Mouse (Mus musculus) ES-CJ7 (cell line): ENCODE measurements around the gene Usp42.

Experiments used
- DNase-seq: peaks from one replicate; pipeline ENCODE4 v3.0.0; 2011; ENCODE audit warnings: low read depth, low spot score

Usp42 gene

GRCm38 (mm10) chr5:143732180-143732891 is at the start of gene Usp42:
Gene Usp42, minus strand, starts transcription at chr5:143732280.
- DNase-seq: peak; percentile 94

DNA sequence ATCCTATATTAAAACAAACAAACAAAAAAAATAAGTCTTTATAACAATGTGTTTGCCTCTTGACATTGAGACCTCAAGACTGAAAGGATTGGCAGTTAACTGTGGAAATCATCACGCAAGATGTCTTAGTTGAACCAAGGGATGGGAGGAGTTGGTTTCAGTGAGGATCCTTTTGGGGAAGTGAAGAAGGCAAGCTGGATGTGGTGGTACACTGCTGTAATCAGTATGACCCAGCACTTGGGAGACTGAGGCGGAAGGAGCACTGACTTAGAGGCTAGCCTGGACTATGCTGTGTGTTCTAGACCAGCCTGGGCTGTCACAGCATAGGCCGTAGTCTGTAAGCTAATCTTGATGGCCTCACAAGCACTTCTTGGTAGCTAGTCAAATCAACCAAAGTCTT is 28.4 kb upstream of the Usp42 start:
- no peak for DNase-seq

DNA sequence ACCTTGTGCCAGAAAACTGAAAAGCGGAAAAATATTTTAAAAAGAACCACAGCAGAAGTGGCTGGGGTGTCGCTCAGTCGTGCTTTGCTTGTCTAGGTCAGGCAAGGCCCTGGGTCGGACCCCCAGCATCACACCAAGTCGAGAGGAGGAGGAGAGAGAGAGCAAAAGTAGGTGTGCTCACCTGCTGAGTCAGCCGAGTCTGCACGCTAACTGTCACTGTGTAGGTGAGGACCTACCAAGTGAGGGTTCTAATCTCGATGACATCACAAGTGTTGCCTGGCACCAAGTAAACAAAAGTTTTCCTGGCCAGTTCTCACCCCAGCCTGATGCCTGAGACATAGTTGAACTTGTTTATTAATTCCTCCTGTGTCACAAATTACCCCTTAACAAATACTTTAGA is 27.5 kb upstream of the Usp42 start:
- no peak for DNase-seq

- peak; percentile 73 for DNase-seq
Measured at GRCm38 (mm10) chr5:143757755-143758443, 25.8 kb upstream of the Usp42 start.

- no peak for DNase-seq
Measured at GRCm38 (mm10) chr5:143755529-143756141, 23.6 kb upstream of the Usp42 start.

- no peak for DNase-seq
Measured at GRCm38 (mm10) chr5:143749630-143750208, 17.6 kb upstream of the Usp42 start.

- no peak for DNase-seq
Measured at GRCm38 (mm10) chr5:143731483-143732112, 482 bp downstream of the Usp42 start.

- DNase-seq: no peak
Measured at GRCm38 (mm10) chr5:143730915-143731314, 1.2 kb downstream of the Usp42 start.

GRCm38 (mm10) chr5:143721962-143722361 is 10.1 kb downstream of the Usp42 start:
- no peak for DNase-seq

DNA sequence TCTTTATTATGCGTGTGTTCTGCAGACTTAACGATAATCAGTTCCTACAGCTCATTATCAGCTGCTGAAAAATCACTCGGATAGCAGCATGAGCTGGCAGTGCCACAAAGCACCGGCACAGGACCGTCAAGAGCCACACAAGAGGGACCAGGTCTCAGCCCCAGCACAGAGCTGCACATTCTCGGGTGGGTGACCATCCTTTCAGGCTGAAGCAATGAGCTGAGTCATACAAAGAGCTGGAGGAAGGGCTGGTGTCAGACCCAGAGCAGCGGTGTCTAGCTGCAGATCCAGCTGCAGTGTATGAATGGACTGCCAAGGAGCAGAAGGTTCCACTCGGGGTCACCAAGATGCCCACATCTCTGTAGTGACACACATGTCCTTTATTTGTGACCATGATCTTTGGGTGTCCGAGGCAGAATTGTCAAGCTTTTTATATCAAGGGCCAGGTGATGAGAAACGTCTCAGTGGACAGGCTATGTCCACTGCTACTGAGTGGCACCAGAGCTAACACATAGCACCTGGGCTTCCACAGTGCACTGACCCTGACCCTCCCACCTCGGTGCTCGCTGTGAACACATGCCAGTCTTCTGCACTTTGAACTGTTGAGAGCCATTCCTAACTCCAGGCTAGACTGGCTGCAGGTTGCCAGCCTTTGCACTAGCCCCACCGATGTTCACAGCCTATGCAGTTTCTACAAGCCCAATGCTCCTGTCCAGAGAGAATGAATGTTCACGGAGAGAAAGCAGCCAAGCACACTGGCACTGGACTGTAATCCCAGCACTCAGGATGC is 19.9 kb downstream of the Usp42 start:
- no peak for DNase-seq

DNA sequence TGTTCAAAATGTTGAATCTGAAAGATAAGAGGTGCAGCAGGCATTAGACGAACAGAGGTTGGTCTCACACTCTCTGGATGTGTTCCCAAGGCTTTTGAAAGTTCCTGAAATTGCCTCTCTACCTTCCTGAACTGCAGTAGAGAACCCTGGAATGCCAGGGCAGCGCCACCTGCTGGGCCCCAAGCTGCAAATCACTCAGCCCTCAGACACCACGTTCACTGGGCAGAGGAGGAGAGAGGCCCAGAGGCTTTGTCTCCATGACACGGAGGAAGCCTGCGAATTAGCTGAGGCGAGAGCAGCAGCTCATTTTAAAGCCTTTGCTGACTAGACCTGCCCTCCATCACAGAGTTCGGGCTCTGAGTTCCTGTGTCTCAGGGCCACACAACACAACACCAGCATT is 20.8 kb downstream of the Usp42 start:
- peak; percentile 71 for DNase-seq

DNA sequence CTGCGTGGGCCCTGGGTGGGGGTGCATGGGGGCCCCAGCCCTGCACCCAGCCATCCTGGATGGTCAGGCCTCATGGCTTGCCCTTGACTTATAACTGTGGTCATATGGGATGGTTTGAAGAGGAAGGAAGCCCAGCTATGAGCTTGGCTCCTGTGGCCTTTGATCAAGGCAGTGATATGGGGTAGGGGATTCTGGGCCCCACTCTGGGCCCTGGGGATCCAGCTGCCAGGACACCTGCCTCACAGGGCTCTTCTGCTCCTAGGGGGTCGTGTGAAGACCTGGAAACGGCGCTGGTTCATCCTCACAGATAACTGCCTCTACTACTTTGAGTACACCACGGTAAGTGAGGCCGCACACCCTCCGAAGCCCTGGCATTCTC is 25.3 kb downstream of the Usp42 start:
- no peak for DNase-seq

DNA sequence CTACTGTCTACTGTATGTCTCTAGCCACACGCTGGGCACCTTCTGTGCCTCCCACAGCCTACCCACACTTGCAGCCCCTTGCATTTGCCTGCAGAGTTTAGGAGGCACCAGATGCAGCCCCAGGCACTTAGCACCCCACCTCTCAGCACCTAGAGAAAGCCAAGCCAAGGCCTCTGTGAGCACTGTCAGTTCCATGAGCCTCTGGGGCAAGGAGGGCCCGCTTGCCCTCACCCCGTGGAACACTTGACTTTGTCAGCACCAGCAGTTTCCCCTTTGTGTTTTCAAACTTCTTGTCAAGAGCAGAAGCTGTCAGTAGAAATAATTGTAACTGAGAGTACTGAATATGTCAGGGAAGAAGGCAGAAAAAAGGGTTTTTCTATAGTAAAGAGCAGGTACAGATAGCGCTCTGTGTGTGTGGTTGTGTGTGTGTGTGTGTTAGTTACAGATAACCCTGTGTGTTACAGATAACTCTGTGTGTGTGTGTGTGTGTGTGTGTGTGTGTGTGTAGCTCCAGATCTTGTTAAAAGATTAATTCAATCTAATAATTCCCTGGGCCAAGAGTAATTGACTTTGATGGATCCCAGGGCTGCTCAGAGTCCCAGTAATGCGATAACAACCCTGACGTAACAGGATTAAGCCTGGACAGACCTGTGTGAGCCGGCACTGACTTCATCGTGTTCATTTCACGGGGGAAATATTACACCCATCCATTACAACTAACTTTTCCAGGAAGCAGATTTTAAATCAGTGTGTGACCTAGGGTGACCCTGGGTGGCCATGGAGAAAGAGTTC is 25.9 kb downstream of the Usp42 start:
- DNase-seq: no peak

DNA sequence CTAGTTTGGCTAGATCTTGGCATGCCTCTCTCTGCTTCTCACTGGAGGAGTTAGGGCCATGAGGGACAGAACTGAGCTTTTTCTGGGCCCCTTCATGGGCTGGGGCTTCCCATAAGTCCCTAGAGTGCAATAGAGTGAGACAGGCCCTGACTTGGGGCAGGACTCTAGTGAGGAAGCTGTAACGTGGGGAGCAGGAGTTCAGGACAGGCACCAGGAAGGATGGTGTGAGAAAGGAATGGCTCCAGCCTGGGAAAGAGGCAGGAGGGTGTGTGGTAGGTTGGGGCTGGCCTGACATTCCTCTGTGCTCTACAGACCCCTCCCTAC is 26.5 kb downstream of the Usp42 start:
- no peak for DNase-seq

DNA sequence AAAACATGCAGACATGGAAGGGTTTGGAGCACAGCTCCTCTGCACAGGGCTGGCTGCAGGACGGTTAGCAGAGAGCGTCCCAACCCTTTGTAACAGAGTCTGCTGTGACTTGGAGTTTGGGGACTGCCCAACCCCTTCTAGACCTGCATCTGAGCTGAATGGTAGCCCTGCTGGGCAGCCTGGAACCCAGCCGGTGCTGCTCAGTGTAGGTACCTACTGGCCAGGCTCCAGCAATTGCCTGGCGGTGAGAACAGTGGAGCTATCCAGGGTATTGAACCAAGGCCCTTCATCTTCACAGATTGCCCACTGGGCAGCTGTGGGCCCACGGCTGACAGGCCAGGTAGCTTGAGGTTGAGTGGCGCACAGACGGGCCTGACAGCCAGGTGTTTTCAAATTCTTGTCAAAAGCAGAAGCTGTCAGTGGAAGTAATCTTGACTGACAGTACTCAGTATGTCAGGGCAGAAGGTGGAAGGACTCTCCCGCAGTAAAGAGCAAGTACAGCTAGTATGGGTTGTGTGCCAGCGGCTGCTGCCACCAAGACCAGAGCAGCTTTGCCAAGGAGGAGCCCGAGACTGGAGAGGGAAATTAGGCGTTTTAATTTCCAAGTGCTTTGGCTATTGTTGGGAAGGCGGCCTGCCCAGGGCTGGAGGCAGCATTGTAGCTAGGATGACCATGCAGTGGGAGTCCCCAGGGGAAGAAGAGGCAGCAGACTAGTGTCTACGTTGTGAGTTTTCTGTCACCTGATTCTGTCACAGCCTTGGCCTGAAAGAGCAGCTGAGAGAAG is 27.0 kb downstream of the Usp42 start:
- no peak for DNase-seq

DNA sequence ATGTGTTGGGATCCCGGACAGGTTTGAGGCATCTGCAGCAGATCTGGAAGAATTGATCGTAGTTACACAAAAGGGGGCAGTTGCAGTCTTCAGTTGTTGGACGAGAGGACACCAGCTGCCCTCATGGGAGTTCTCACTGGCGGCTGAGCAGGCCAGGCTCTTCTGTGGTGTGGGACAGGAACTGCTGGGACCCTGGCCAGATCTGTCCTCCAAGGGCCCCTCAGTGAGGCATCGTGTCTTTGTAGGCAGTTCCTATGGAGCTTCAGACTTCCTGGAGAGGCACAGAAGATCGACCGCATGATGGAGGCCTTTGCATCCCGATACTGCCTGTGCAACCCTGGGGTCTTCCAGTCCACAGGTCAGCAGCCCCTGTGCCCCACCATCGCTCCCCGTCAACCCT is 31.0 kb downstream of the Usp42 start:
- no peak for DNase-seq

GRCm38 (mm10) chr5:143700247-143700646 is 31.8 kb downstream of the Usp42 start:
- no peak for DNase-seq

- no peak for DNase-seq
Measured at GRCm38 (mm10) chr5:143698454-143698853, 33.6 kb downstream of the Usp42 start.

DNA sequence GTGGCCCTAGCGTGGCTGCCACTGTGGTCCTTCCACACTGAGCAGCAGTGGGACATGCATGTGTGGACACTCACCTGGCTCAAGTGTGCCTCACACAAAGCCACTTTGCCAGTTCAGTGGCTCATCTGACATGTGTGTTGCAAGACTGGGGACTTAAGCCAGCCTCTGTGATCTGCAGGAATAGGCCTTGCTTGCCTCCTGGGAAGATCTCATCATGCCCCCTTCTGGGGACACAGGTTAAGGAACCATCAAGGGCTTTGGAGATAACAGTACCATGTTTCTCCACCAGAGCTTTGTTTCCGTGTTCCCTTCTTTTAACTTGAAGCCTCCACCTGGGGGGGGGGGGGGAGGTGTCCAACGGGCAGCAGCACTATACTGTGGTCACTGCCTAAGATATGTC is 35.8 kb downstream of the Usp42 start:
- DNase-seq: peak; percentile 47

GRCm38 (mm10) chr5:143690926-143691325 is 41.2 kb downstream of the Usp42 start:
- DNase-seq: no peak
